Mouse (Mus musculus) kidney, embryonic 16.5 days (tissue): ENCODE measurements around the gene Wee1. TPM values are rescaled to one million over a fixed set of nuclear protein-coding genes. Genes with fewer than 3 reads are reported as not detected.
"Not testable (repeated sequence)": the region's sequence is repeated elsewhere in the genome, so short reads cannot be mapped to it uniquely, and the experiment has no call there.

Experiments used
- ATAC-seq: fragments of 200-750 bp; cut with Nextera tagmentation; 2 replicates; pipeline ENCODE4 v1.8.0; 2017; ENCODE audit warnings: moderate TSS enrichment; ENCODE audit not compliant: low FRiP score, low TSS enrichment
- H3K27ac ChIP-seq: fragments of 300-500 bp; sonication (generic); 2 replicates; pipeline ENCODE4 v1.5.1; 2014; ENCODE audit warnings: low read length
- H3K27me3 ChIP-seq: fragments of 300-500 bp; sonication (generic); 2 replicates; pipeline ENCODE4 v1.6.1; 2014; ENCODE audit warnings: low read length, control low read depth, mixed read lengths; ENCODE audit not compliant: insufficient read depth
- H3K36me3 ChIP-seq: fragments of 300-500 bp; sonication (generic); 2 replicates; pipeline ENCODE4 v1.6.1; 2014; ENCODE audit warnings: low read length, control low read depth, mixed read lengths; ENCODE audit not compliant: insufficient read depth
- H3K4me1 ChIP-seq: fragments of 300-500 bp; sonication (generic); 2 replicates; pipeline ENCODE4 v1.6.1; 2014; ENCODE audit warnings: low read length, control low read depth, mixed read lengths; ENCODE audit not compliant: insufficient read depth
- H3K4me2 ChIP-seq: fragments of 300-500 bp; sonication (generic); replicated peaks from 2 replicates; pipeline ENCODE4 v1.6.1; 2014; ENCODE audit warnings: low read depth, low read length
- H3K4me3 ChIP-seq: fragments of 300-500 bp; sonication (generic); 2 replicates; pipeline ENCODE4 v1.5.1; 2014; ENCODE audit warnings: mild to moderate bottlenecking, low read length
- H3K9ac ChIP-seq: fragments of 300-500 bp; sonication (generic); replicated peaks from 2 replicates; pipeline ENCODE4 v1.6.1; 2014; ENCODE audit warnings: low read length
- H3K9me3 ChIP-seq: fragments of 300-500 bp; sonication (generic); 2 replicates; pipeline ENCODE4 v1.6.1; 2016; ENCODE audit warnings: low read length, control low read depth
- WGBS: fragments of 180-500 bp; shearing (Covaris S2); extraction: QIAGEN DNeasy Blood & Tissue Kit; methylation state at CpG from one replicate; pipeline ENCODE4 v1.1.7; 2014; 5-methylcytosine and 5-hydroxymethylcytosine counted together
- polyA plus RNA-seq: library from polyadenylated mRNA; unstranded; fragments of >200 nt; fragmentation: Nextera tagmentation; extraction: Ambion mirVana; gene quantifications from 2 replicates; pipeline ENCODE4 v1.2.1, GENCODE M21; 2015

Gene Wee1
- polyA plus RNA-seq, 1 experiment from 2014 or later = 20.6 TPM

- WGBS = 89% methylated on average over 1 of the region's 1 CpGs
- Histone ChIP-seq H3K27ac (no peak overlapping the region), H3K9me3 (no peaks in the 10 kb centered on the region), H3K4me3 (no peak overlapping the region), H3K4me2 (no peak overlapping the region), H3K36me3 (peaks cover 40% of the 10 kb centered on the region), H3K9ac (no peak overlapping the region), H3K27me3 (no peaks in the 10 kb centered on the region), H3K4me1 (no peaks in the 10 kb centered on the region)
- ATAC-seq = no peak
Observed at GRCm38 (mm10) chr7:110143863-110144262, 22.0 kb downstream of the Wee1 start.

DNA sequence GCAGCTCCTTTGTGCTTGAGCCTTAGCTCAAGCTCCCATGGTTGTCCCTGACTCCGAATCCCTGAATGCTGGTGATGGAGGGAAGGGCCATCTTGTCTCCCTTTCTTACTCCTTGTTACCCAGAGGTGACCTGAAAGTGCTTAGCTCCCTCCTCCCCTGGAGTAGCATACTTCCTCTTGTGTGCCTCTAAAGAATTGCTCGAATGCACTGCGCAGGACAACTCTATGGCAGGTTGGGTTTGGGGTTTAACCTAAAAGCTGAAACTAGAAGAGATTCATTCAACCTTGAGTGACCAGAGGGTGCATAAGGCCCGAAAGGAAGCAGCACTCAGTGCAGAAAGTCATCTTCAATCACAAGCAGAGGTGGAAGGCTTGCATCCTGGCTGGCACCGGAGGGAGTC is 31.0 kb downstream of the Wee1 start:
- ATAC-seq = no peak
- WGBS = 86% methylated on average over 5 of the region's 5 CpGs
- H3K27me3 ChIP-seq = no peaks in the 10 kb centered on the region
- H3K27ac ChIP-seq = no peak overlapping the region
- H3K4me1 ChIP-seq = peaks cover 9% of the 10 kb centered on the region; the same call in 1 of the 2 replicates
- H3K4me3 ChIP-seq = no peak overlapping the region
- no peaks in the 10 kb centered on the region for H3K36me3 ChIP-seq
- H3K9me3 ChIP-seq = no peaks in the 10 kb centered on the region
- H3K4me2 ChIP-seq = no peak overlapping the region
- H3K9ac ChIP-seq = no peak overlapping the region

GRCm38 (mm10) chr7:110156712-110157260 is 34.9 kb downstream of the Wee1 start:
- Histone ChIP-seq H3K27ac (peak overlapping the region; percentile 56; the same call in 1 of the 2 replicates), H3K4me2 (peak overlapping the region; percentile 21; the same call in 1 of the 2 replicates), H3K4me1 (peaks cover 9% of the 10 kb centered on the region; the same call in 1 of the 2 replicates), H3K4me3 (no peak overlapping the region), H3K9me3 (no peaks in the 10 kb centered on the region), H3K36me3 (no peaks in the 10 kb centered on the region), H3K27me3 (no peaks in the 10 kb centered on the region), H3K9ac (no peak overlapping the region)
- ATAC-seq = peak; percentile 37; the same call in 1 of the 2 replicates
- WGBS = 47% methylated on average over 4 of the region's 4 CpGs

DNA sequence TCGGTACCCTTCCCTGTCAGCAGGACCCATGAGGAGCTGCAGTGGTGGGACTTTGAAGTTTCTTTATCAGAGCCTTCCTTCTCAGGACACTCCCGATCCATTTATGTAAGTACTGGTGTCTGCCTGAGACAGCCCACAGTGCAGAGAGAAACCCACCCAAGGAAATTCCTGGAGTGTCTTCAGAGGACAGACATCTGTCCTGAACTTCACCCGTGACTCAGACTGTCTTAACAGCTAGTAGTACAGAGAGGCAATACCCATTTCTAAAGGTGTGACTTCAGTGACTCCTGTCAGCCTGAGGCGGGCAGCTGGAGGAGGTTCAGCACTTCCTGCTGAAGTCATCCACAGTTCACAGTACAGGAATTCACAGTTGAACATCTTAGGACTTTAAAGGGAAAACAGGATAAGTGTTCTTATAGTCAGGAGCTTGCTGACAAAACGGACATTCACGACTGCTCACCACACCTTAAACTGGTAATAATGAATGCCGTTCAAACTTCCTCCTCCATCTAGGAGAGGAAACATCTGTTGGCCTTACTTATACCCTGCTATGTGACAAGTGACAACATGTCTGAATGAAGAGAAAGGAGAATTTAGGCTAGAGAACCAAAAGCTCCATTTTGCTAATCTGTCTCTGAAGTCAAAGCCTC is 35.5 kb downstream of the Wee1 start:
- Histone ChIP-seq H3K4me3 (no peak overlapping the region), H3K27ac (peak overlapping the region; percentile 56; the same call in 1 of the 2 replicates), H3K9ac (0 out of 2 replicates have a peak overlapping the region, but pooled peaks have one; percentile 9), H3K36me3 (no peaks in the 10 kb centered on the region), H3K9me3 (no peaks in the 10 kb centered on the region), H3K4me1 (peaks cover 9% of the 10 kb centered on the region; the same call in 1 of the 2 replicates), H3K27me3 (no peaks in the 10 kb centered on the region), H3K4me2 (peak overlapping the region; percentile 21; the same call in 1 of the 2 replicates)
- 28% methylated on average over 7 of the region's 7 CpGs for WGBS
- peak; percentile 28; the same call in 1 of the 2 replicates for ATAC-seq

- H3K27ac ChIP-seq = 0 out of 2 replicates have a peak overlapping the region, but pooled peaks have one; percentile 7
- no peaks in the 10 kb centered on the region for H3K36me3 ChIP-seq
- no peak overlapping the region for H3K4me3 ChIP-seq
- ATAC-seq = no peak
- H3K4me2 ChIP-seq = no peak overlapping the region
- H3K9me3 ChIP-seq = no peaks in the 10 kb centered on the region
- WGBS = 58% methylated on average over 3 of the region's 3 CpGs
- H3K4me1 ChIP-seq = peaks cover 12% of the 10 kb centered on the region; the same call in 1 of the 2 replicates
- no peak overlapping the region for H3K9ac ChIP-seq
- H3K27me3 ChIP-seq = no peaks in the 10 kb centered on the region
Observed at GRCm38 (mm10) chr7:110158073-110158472, 36.2 kb downstream of the Wee1 start.

- not testable (repeated sequence) for ATAC-seq, H3K4me3 ChIP-seq, H3K4me2 ChIP-seq, H3K36me3 ChIP-seq, H3K27me3 ChIP-seq, H3K9me3 ChIP-seq, H3K9ac ChIP-seq, H3K27ac ChIP-seq
- H3K4me1 ChIP-seq = peaks cover 14% of the 10 kb centered on the region; the same call in 1 of the 2 replicates
Observed at GRCm38 (mm10) chr7:110160109-110160508, 38.3 kb downstream of the Wee1 start.

- no peak overlapping the region for H3K9ac ChIP-seq
- H3K4me3 ChIP-seq = no peak overlapping the region
- H3K4me1 ChIP-seq = peaks cover 15% of the 10 kb centered on the region; the same call in 1 of the 2 replicates
- no peaks in the 10 kb centered on the region for H3K9me3 ChIP-seq
- no peaks in the 10 kb centered on the region for H3K27me3 ChIP-seq
- H3K4me2 ChIP-seq = no peak overlapping the region
- no peaks in the 10 kb centered on the region for H3K36me3 ChIP-seq
- no peak overlapping the region for H3K27ac ChIP-seq
- ATAC-seq = no peak
Observed at GRCm38 (mm10) chr7:110160601-110161000, 38.8 kb downstream of the Wee1 start.

GRCm38 (mm10) chr7:110163024-110163423 is 41.2 kb downstream of the Wee1 start:
- Histone ChIP-seq H3K27me3 (no peaks in the 10 kb centered on the region), H3K9ac (no peak overlapping the region), H3K4me1 (peaks cover 5% of the 10 kb centered on the region; the same call in 1 of the 2 replicates), H3K4me3 (no peak overlapping the region), H3K4me2 (no peak overlapping the region), H3K27ac (peak overlapping the region; percentile 23), H3K36me3 (no peaks in the 10 kb centered on the region), H3K9me3 (no peaks in the 10 kb centered on the region)
- no peak for ATAC-seq
- 93% methylated on average over 6 of the region's 6 CpGs for WGBS

DNA sequence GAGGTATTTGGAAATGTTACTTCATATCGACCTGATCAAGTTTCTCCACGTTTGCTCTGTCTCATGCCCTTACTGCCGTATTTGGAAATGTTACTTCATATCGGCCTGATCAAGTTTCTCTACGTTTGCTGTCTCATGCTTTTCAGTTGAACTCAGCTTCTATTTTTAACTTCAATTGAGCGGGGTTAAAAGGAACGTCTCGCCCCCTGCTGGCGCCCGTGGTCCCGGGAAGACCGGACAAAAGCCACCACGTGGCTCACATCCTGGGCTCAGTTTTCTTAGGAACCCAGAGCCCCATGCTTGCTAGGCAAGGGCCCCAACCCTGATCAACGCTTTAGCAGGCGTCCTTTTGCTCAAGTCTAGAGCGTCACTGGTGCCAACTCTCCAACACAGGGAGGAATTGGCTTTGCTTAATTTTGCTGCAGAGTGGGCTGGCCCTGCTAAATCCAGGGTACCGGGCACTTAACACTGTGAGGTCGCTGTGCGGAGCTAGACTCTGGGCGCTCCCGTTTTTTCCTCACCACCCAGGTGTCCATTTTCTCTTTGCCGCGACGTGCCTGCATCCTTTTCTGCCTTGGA is 42.3 kb downstream of the Wee1 start:
- H3K36me3 ChIP-seq = no peaks in the 10 kb centered on the region
- H3K27ac ChIP-seq = peak overlapping the region; percentile 96
- ATAC-seq = peak; percentile 91
- peaks cover 5% of the 10 kb centered on the region; the same call in 1 of the 2 replicates for H3K4me1 ChIP-seq
- WGBS = under 1% methylated on average over 24 of the region's 24 CpGs
- peak overlapping the region; percentile 80 for H3K9ac ChIP-seq
- no peaks in the 10 kb centered on the region for H3K27me3 ChIP-seq
- peak overlapping the region; percentile 84 for H3K4me2 ChIP-seq
- H3K9me3 ChIP-seq = no peaks in the 10 kb centered on the region
- H3K4me3 ChIP-seq = peak overlapping the region; percentile 53
